Mouse (Mus musculus) stomach, embryonic 15.5 days (tissue): ENCODE data around the gene Tmem269. TPM values are rescaled to one million over a fixed set of nuclear protein-coding genes. Genes with fewer than 3 reads are reported as not detected.

Experiments used
- ATAC-seq: fragments of 200-750 bp; cut with Nextera tagmentation; 2 replicates; pipeline ENCODE4 v1.8.0; 2017; ENCODE audit warnings: low read depth, moderate number of reproducible peaks, moderate TSS enrichment; ENCODE audit not compliant: insufficient read depth, low FRiP score
- H3K27ac ChIP-seq: fragments of 300-500 bp; sonication (generic); 2 replicates; pipeline ENCODE4 v1.5.1; 2015; ENCODE audit warnings: mild to moderate bottlenecking, inconsistent platforms
- H3K27me3 ChIP-seq: fragments of 300-500 bp; sonication (generic); replicated peaks from 2 replicates; pipeline ENCODE4 v1.6.1; 2015; ENCODE audit warnings: inconsistent platforms
- H3K36me3 ChIP-seq: fragments of 300-500 bp; sonication (generic); 2 replicates; pipeline ENCODE4 v1.6.1; 2015; ENCODE audit warnings: inconsistent platforms
- H3K4me1 ChIP-seq: fragments of 300-500 bp; sonication (generic); 2 replicates; pipeline ENCODE4 v1.6.1; 2015; ENCODE audit warnings: inconsistent platforms
- H3K4me2 ChIP-seq: fragments of 300-500 bp; sonication (generic); 2 replicates; pipeline ENCODE4 v1.6.1; 2015; ENCODE audit warnings: mild to moderate bottlenecking, inconsistent platforms
- H3K4me3 ChIP-seq: fragments of 300-500 bp; sonication (generic); replicated peaks from 2 replicates; pipeline ENCODE4 v1.5.1; 2015; ENCODE audit warnings: inconsistent platforms
- H3K9ac ChIP-seq: fragments of 300-500 bp; sonication (generic); 2 replicates; pipeline ENCODE4 v1.6.1; 2015; ENCODE audit warnings: inconsistent platforms
- H3K9me3 ChIP-seq: fragments of 300-500 bp; sonication (generic); 2 replicates; pipeline ENCODE4 v1.6.1; 2016; ENCODE audit warnings: inconsistent platforms
- WGBS: fragments of 180-500 bp; shearing (Covaris S2); methylation state at CpG from one replicate; pipeline ENCODE4 v1.1.7; 2015; 5-methylcytosine and 5-hydroxymethylcytosine counted together
- polyA plus RNA-seq: library from polyadenylated mRNA; unstranded; fragments of >200 nt; fragmentation: Nextera tagmentation; extraction: Ambion mirVana; gene quantifications from 2 replicates; pipeline ENCODE4 v1.2.1, GENCODE M21; 2015

The Tmem269 gene
- polyA plus RNA-seq, 1 experiment from 2014 or later = not detected

DNA sequence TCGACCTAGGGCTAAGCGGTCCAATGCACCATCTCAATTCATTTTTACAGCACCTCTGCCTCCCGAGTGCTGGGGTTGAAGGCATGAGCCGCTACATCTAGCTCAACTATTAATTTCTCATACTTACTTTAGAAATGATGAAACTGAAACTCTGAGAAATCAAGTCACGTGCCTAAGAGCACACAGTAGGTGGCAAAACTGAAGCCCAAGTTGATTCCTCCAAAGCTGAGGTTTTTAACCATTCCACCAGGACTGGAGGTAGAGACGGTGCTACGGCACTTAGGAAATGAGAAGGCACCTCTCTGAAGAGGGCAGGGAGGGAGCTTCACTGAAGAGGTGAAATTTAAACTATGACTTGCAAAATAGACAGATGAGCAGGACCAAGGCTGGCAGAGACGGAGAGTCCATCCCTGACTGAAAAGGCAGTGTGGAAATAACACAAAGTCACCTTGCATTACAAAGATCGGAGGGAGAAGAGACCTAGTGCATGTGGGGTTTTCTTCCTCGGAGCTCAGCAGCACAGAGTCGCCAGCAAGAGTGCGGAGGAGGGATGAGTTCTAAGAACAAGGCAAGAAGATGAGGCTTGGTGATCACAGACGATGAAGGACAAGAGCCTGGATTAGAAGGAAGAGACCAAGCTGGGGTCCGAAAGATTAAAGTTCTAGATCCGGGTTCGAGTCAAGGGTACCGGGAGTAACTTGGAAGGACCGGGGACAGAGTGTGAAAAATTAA is 44.9 kb downstream of the Tmem269 start:
- no peak for ATAC-seq
- Histone ChIP-seq H3K9ac (peak overlapping the region; percentile 76; the same call in 1 of the 2 replicates), H3K4me1 (peaks cover 8% of the 10 kb centered on the region), H3K4me3 (peak overlapping the region; percentile 82), H3K9me3 (no peaks in the 10 kb centered on the region), H3K27me3 (no peaks in the 10 kb centered on the region), H3K27ac (no peak overlapping the region), H3K36me3 (0 out of 2 replicates have a peak, but pooled peaks cover 11% of the 10 kb centered on the region), H3K4me2 (peak overlapping the region; percentile 62)
- 32% methylated on average over 18 of the region's 18 CpGs for WGBS

DNA sequence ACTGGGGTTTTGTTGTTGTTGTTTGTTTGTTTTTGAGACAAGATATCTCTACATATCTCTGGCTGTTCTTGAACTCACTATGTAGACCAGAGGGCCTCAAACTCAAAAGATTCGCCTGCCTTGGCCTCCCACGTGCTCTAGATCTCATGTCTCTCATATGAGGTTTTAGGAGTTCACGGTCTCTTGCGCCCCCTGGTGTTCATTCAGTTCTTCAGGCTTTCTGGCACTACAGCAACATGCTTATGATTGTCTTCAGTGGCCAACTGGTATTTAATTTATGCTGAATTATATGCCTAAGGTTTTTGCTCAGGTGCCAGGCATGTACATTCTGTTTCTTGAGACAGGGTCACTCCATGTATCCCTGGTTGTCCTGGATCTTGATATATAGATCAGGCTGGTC is 50.4 kb downstream of the Tmem269 start:
- Histone ChIP-seq H3K4me2 (no peak overlapping the region), H3K27me3 (no peaks in the 10 kb centered on the region), H3K4me1 (peaks cover 2% of the 10 kb centered on the region), H3K36me3 (0 out of 2 replicates have a peak, but pooled peaks cover 11% of the 10 kb centered on the region), H3K9me3 (no peaks in the 10 kb centered on the region), H3K27ac (no peak overlapping the region), H3K4me3 (no peak overlapping the region), H3K9ac (no peak overlapping the region)
- no peak for ATAC-seq
- 6% methylated on average over 4 of the region's 4 CpGs for WGBS

GRCm38 (mm10) chr4:119167068-119167467 is 50.9 kb downstream of the Tmem269 start:
- Histone ChIP-seq H3K9me3 (no peaks in the 10 kb centered on the region), H3K4me3 (no peak overlapping the region), H3K4me1 (no peaks in the 10 kb centered on the region), H3K27me3 (no peaks in the 10 kb centered on the region), H3K36me3 (0 out of 2 replicates have a peak, but pooled peaks cover 11% of the 10 kb centered on the region), H3K4me2 (no peak overlapping the region), H3K27ac (no peak overlapping the region), H3K9ac (no peak overlapping the region)
- 72% methylated on average over 4 of the region's 4 CpGs for WGBS
- no peak for ATAC-seq

- Histone ChIP-seq H3K9ac (no peak overlapping the region), H3K4me2 (no peak overlapping the region), H3K9me3 (no peaks in the 10 kb centered on the region), H3K4me3 (no peak overlapping the region), H3K27ac (no peak overlapping the region), H3K27me3 (no peaks in the 10 kb centered on the region), H3K4me1 (no peaks in the 10 kb centered on the region), H3K36me3 (0 out of 2 replicates have a peak, but pooled peaks cover 11% of the 10 kb centered on the region)
- no peak for ATAC-seq
- WGBS = 67% methylated on average over 7 of the region's 7 CpGs
Observed at GRCm38 (mm10) chr4:119165916-119166315, 52.1 kb downstream of the Tmem269 start.

- no peaks in the 10 kb centered on the region for H3K9me3 ChIP-seq
- no peaks in the 10 kb centered on the region for H3K4me1 ChIP-seq
- H3K4me3 ChIP-seq = no peak overlapping the region
- WGBS = 66% methylated on average over 4 of the region's 4 CpGs
- no peaks in the 10 kb centered on the region for H3K36me3 ChIP-seq
- no peaks in the 10 kb centered on the region for H3K27me3 ChIP-seq
- no peak overlapping the region for H3K4me2 ChIP-seq
- H3K27ac ChIP-seq = no peak overlapping the region
- no peak for ATAC-seq
- H3K9ac ChIP-seq = no peak overlapping the region
Observed at GRCm38 (mm10) chr4:119162990-119163389, 55.0 kb downstream of the Tmem269 start.

DNA sequence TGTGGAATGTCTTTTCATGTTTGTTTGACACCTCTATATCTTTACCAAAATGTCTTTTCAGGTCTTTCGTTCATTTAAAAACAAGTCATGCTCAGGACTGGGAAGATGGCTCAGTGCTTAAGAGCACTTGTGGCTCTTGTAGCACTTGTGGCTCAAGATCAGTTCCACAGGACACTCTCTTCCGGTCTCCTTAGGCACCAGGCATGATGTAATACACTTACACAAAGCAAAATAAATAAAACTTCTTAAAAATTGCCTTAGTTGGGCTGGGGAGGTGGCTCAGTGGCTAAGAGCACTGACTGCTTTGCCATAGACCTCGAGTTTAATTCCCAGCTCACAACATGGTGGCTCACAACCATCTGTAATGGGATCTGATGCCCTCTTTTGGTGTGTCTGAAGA is 56.7 kb downstream of the Tmem269 start:
- WGBS = 74% methylated on average over 3 of the region's 3 CpGs
- Histone ChIP-seq H3K36me3 (no peaks in the 10 kb centered on the region), H3K4me3 (no peak overlapping the region), H3K4me2 (no peak overlapping the region), H3K9ac (no peak overlapping the region), H3K9me3 (no peaks in the 10 kb centered on the region), H3K4me1 (no peaks in the 10 kb centered on the region), H3K27me3 (no peaks in the 10 kb centered on the region), H3K27ac (no peak overlapping the region)
- ATAC-seq = no peak

GRCm38 (mm10) chr4:119157891-119158290 is 60.1 kb downstream of the Tmem269 start:
- Histone ChIP-seq H3K9ac (no peak overlapping the region), H3K36me3 (no peaks in the 10 kb centered on the region), H3K9me3 (no peaks in the 10 kb centered on the region), H3K27me3 (no peaks in the 10 kb centered on the region), H3K4me1 (no peaks in the 10 kb centered on the region), H3K4me2 (no peak overlapping the region), H3K27ac (no peak overlapping the region), H3K4me3 (no peak overlapping the region)
- 70% methylated on average over 5 of the region's 5 CpGs for WGBS
- no peak for ATAC-seq

DNA sequence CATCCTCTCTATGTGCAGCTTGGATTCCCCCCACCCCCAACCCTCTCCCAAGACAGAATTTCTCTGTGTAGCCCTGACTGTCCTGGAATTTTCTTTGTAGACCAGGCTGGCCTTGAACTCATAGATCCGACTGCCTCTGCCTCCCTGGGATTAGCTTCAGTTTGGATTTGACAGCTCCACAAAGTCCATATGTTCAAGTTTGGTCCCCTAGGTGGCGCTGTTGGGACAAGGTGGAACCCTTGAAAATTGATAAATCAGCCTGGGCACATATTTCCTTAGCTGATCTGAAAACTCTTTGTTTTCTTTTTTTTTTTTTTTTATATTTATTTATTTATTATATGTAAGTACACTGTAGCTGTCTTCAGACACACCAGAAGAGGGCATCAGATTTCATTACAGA is 60.8 kb downstream of the Tmem269 start:
- no peak overlapping the region for H3K4me3 ChIP-seq
- ATAC-seq = no peak
- no peak overlapping the region for H3K9ac ChIP-seq
- H3K9me3 ChIP-seq = no peaks in the 10 kb centered on the region
- H3K4me2 ChIP-seq = no peak overlapping the region
- 35% methylated on average over 2 of the region's 2 CpGs for WGBS
- no peaks in the 10 kb centered on the region for H3K27me3 ChIP-seq
- H3K36me3 ChIP-seq = no peaks in the 10 kb centered on the region
- H3K4me1 ChIP-seq = no peaks in the 10 kb centered on the region
- no peak overlapping the region for H3K27ac ChIP-seq

Other genes starting within 250 kb of the Tmem269 start
- gene Slc2a1, start 109.5 kb downstream of the Tmem269 start, polyA plus RNA-seq = 119 and 129 TPM in 2 replicates
- gene Zfp691, start 44.0 kb downstream of the Tmem269 start, polyA plus RNA-seq = 4.6 and 5.5 TPM in 2 replicates
- 13.6 and 30.3 TPM in 2 replicates for gene Ermap, start 28.2 kb downstream of the Tmem269 start, polyA plus RNA-seq
- gene Svbp, start 22.9 kb downstream of the Tmem269 start, polyA plus RNA-seq = 125 and 128 TPM in 2 replicates
- gene AU022252, start 14.5 kb upstream of the Tmem269 start, polyA plus RNA-seq = 28.1 and 29.1 TPM in 2 replicates
- 33.6 and 37.6 TPM in 2 replicates for gene P3h1, start 14.7 kb upstream of the Tmem269 start, polyA plus RNA-seq
- gene Cldn19, start 37.2 kb upstream of the Tmem269 start, polyA plus RNA-seq = 0.14 TPM in 1 of 2 replicates, not detected in the other
- 615 and 648 TPM in 2 replicates for gene Ybx1, start 76.4 kb upstream of the Tmem269 start, polyA plus RNA-seq
- 71.6 and 90.5 TPM in 2 replicates for gene Ppih, start 102.3 kb upstream of the Tmem269 start, polyA plus RNA-seq
- 7.5 and 14.0 TPM in 2 replicates for gene Ccdc30, start 197.3 kb upstream of the Tmem269 start, polyA plus RNA-seq
- gene Ppcs, start 204.2 kb upstream of the Tmem269 start, polyA plus RNA-seq = 33.5 and 35.4 TPM in 2 replicates
- gene Zmynd12, start 204.6 kb upstream of the Tmem269 start, polyA plus RNA-seq = 0.26 and 0.46 TPM in 2 replicates